Mouse (Mus musculus) monocyte, adult 5-6 weeks (primary cell): ENCODE data around the gene Kri1. TPM values are rescaled to one million over a fixed set of nuclear protein-coding genes. Genes with fewer than 3 reads are reported as not detected.
"Not testable (repeated sequence)": the region's sequence is repeated elsewhere in the genome, so short reads cannot be mapped to it uniquely, and the experiment has no call there.

Source experiments
- ATAC-seq: fragments of 153-309, 156-312 bp; replicated peaks from 2 replicates; pipeline ENCODE4 v1.8.0; 2017; ENCODE audit warnings: mild to moderate bottlenecking; ENCODE audit not compliant: low TSS enrichment, insufficient number of reproducible peaks, severe bottlenecking, poor library complexity, low FRiP score
- total RNA-seq: library from RNA; stranded (forward); fragments of 200-1000, 200-491, 200-594 nt; gene quantifications from 3 replicates; pipeline ENCODE4 v1.2.3, GENCODE M21; 2017

Gene Kri1
- 91.2 to 154 TPM (median 120 TPM) in 3 replicates for total RNA-seq

- peak; percentile 79 for ATAC-seq
Measured at GRCm38 (mm10) chr9:21287571-21288402, at the start of gene Kri1. Gene Kri1, minus strand, starts transcription at chr9:21287969.

- ATAC-seq: no peak
Measured at GRCm38 (mm10) chr9:21336491-21336890, 48.7 kb upstream of the Kri1 start.

DNA sequence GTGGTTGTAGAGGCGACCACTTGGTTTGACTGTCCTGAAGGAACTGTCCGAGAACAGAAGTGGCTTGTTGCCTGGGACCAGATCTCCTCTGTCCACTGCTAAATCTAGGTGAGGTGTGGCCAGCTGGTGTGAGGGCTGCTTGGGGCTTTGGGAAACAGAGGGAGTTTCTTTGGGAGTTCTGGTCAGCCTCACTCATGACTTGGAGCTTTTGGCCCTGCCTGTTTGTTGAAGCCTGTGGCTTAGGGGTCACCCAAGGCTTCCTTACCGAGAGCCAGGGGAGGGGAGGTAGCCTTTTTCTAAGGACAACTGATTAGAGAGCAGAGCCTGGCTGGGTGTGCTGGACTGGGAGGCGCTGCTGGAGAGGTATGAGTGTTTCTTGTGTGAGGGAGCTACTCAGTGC lies 47.6 kb upstream of the Kri1 start:
- no peak for ATAC-seq

GRCm38 (mm10) chr9:21334747-21335146 lies 47.0 kb upstream of the Kri1 start:
- no peak for ATAC-seq

- no peak for ATAC-seq
Measured at GRCm38 (mm10) chr9:21333523-21333922, 45.8 kb upstream of the Kri1 start.

GRCm38 (mm10) chr9:21332161-21333061 lies 44.6 kb upstream of the Kri1 start:
- no peak for ATAC-seq

DNA sequence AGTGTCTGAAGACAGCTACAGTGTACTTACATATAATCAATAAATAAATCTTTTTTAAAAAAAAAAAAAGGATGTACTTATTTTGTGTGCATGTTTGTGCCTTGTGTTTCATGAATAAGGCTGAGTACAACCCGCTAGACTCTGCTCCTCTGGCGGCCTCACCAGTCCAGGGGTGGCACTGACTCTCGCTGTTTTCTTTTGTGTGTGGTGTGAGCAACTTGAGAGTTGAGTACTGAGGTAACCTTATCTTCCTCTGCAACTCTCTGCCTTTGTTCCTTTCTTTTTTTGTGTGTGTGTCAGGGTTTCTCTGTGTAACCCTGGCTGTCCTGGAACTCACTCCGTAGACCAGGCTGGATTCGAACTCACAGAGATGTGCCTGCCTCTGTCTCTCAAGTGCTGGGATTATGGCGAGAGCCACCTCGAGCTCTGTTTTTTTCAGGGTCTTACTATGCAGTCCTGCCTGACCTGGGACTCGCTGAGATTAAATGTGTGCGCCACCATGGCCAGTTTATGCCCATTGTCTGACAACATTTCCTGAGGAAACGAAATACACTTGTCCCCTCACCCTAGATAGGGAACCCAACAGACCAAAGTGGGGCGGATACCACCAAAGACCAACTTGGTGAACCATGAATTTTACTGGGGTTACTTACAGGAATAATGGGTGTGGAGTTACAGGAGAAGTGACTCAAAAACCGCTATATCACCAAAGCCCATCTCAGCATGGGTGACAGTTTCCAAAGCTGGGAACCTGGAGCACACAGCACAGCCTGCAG lies 43.8 kb upstream of the Kri1 start:
- no peak for ATAC-seq

- no peak for ATAC-seq
Measured at GRCm38 (mm10) chr9:21329699-21330289, 42.0 kb upstream of the Kri1 start.

- no peak for ATAC-seq
Measured at GRCm38 (mm10) chr9:21329041-21329440, 41.3 kb upstream of the Kri1 start.

GRCm38 (mm10) chr9:21328041-21328440 lies 40.3 kb upstream of the Kri1 start:
- peak; percentile 78 for ATAC-seq

DNA sequence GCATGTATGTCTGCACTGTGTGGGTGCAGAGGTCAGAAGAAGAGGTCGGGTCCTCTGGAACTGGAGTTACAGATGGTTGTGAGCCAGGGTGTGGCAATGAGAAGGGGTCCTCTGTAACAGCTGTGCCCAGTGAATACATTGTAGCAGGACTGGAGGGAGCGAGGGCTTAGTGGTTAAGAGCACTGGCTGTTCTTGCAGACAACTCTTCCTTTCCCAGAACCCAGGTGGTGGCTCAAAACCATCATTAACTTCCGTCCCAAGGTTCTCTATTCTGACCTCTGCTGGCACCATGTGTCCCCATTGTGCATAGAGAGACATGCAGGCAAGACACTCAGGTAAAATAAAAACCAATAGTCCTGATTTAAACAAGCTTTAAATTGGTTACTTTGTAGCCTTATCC lies 39.8 kb upstream of the Kri1 start:
- no peak; the same call in 1 of the 2 replicates for ATAC-seq

GRCm38 (mm10) chr9:21324269-21324668 lies 36.5 kb upstream of the Kri1 start:
- ATAC-seq: no peak

GRCm38 (mm10) chr9:21322917-21323297 lies 35.1 kb upstream of the Kri1 start:
- not testable (repeated sequence) for ATAC-seq

- ATAC-seq: no peak
Measured at GRCm38 (mm10) chr9:21322211-21322916, 34.6 kb upstream of the Kri1 start.

DNA sequence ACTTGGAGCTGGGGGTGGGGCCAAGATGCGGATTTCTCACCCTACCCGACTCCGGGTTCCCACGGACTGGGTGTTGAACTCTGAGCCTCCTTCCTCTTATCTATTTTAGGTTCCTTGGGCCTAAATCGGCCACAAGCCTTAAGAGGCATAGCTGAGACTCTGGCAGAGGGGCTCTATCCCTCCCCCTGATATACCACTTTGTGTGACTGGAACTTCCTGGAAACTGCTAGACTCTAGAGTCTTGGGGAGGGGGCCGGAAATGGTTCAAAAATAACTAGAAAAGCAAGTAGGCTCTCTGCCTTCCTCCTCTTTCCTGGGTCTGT lies 33.7 kb upstream of the Kri1 start:
- peak; percentile 68 for ATAC-seq

DNA sequence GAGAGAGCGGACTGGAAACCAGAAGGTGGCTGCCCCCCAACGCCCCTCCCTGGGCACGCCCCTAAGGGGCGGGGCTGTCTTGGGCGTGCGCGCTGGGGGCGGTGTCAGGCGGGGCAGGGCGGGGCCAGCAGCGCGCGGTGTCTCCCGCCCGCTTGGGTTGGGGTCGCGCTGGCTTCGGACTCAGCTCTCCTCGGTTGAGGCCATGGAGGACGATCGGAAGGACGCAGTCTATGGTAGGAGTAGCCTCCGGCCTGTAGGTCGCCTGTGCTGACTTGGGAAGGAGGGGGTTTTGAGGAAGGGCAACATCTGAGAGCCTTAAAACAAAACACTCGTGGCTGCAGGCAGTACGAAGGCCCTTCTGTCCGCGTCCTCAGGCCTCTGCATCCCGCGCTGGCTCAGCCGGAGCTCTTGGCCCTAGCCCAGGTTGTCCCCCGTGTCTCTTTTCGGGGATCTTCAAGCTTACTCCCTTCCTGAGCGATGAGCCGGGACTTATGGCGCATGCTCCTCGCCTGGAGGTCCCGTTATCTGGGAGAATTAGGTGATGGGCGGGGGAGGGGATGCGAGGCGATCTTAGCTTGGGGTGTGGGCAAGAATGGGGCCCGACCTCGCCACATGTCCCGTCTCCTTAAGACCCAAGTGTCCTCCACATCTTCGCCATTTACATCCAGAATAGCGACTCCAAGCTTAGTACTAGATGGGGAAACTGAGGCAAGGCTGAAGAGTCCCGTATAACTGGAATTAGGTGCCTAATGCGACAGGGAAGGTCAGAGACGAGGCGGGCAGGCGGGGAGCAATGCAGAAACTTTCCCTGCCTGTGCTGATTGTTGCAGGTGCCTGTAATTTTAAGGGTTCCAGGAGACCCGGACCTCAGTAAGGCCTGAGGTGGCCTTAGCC lies 33.1 kb upstream of the Kri1 start, which contains the start of gene Slc44a2:
TSS of gene Slc44a2 (plus strand) at position 80 of the 894 bp plus-strand sequence.
- ATAC-seq: peak; percentile 64

GRCm38 (mm10) chr9:21320280-21320618 lies 32.5 kb upstream of the Kri1 start:
- no peak for ATAC-seq
